Mouse (Mus musculus): Measurements from ENCODE around the gene Ubald1.

DNA sequence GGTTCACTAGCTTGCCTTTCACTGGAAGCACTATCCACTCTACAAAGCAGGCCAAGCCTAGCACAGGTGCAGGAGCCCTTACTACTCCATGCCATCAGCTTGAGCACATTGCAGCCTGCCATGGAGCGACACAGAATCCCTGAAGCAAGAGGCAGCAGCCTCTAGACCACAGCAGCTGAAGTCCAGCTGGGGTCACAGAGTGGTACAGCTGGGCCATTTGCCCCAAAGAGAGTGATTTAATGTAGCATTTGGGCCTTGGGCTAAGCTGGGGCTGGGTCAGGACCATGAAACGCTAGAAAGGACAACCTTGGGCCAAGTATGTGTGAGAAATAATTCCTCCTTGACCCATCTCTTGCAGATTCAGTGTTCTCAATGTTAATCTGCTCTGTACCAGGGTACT is 32.0 kb downstream of the Ubald1 start:
- TF ChIP-seq POLR2A (IDR thresholded peaks at IDR 0.05; ENCODE audit: low read depth, low read length) (no peak), CTCF (IDR thresholded peaks at IDR 0.05; ENCODE audit: borderline replicate concordance, insufficient read depth, low read length) (no peak)
